Mouse (Mus musculus) liver, embryonic 12.5 days (tissue): ENCODE measurements around the gene Gng7. TPM values are rescaled to one million over a fixed set of nuclear protein-coding genes. Genes with fewer than 3 reads are reported as not detected.
A peak's percentile ranks its signal among the peaks of the same experiment; 100 is the strongest.
"Not testable (repeated sequence)": the region's sequence is repeated elsewhere in the genome, so short reads cannot be mapped to it uniquely, and the experiment has no call there.

Experiments used
- ATAC-seq: fragments of 200-750 bp; cut with Nextera tagmentation; 2 replicates; pipeline ENCODE4 v1.8.0; 2017; ENCODE audit warnings: moderate number of reproducible peaks, mild to moderate bottlenecking, moderate library complexity
- H3K27ac ChIP-seq: fragments of 300-500 bp; sonication (generic); 2 replicates; pipeline ENCODE4 v1.5.1; 2016; ENCODE audit warnings: mild to moderate bottlenecking
- H3K27me3 ChIP-seq: fragments of 300-500 bp; sonication (generic); replicated peaks from 2 replicates; pipeline ENCODE4 v1.6.1; 2016; ENCODE audit warnings: mild to moderate bottlenecking, moderate library complexity
- H3K36me3 ChIP-seq: fragments of 300-500 bp; sonication (generic); 2 replicates; pipeline ENCODE4 v1.6.1; 2016; ENCODE audit warnings: mild to moderate bottlenecking, moderate library complexity
- H3K4me1 ChIP-seq: fragments of 300-500 bp; sonication (generic); 2 replicates; pipeline ENCODE4 v1.6.1; 2016
- H3K4me2 ChIP-seq: fragments of 300-500 bp; sonication (generic); 2 replicates; pipeline ENCODE4 v1.6.1; 2016; ENCODE audit warnings: mild to moderate bottlenecking, moderate library complexity
- H3K4me3 ChIP-seq: fragments of 300-500 bp; sonication (generic); 2 replicates; pipeline ENCODE4 v1.5.1; 2016; ENCODE audit warnings: mild to moderate bottlenecking, moderate library complexity
- H3K9ac ChIP-seq: fragments of 300-500 bp; sonication (generic); 2 replicates; pipeline ENCODE4 v1.6.1; 2016; ENCODE audit warnings: mild to moderate bottlenecking, moderate library complexity
- H3K9me3 ChIP-seq: fragments of 300-500 bp; sonication (generic); replicated peaks from 2 replicates; pipeline ENCODE4 v1.6.1; 2016; ENCODE audit warnings: mild to moderate bottlenecking, moderate library complexity
- WGBS: fragments of 180-500 bp; shearing (Covaris S2); methylation state at CpG from one replicate; pipeline ENCODE4 v1.1.7; 2016; ENCODE audit not compliant: insufficient replicate concordance; 5-methylcytosine and 5-hydroxymethylcytosine counted together
- polyA plus RNA-seq: library from polyadenylated mRNA; unstranded; fragments of >200 nt; fragmentation: Nextera tagmentation; extraction: Ambion mirVana; gene quantifications from 2 replicates; pipeline ENCODE4 v1.2.1, GENCODE M21; 2016

Gng7 gene
- polyA plus RNA-seq, 1 experiment from 2014 or later, result 0.80 TPM

GRCm38 (mm10) chr10:80989854-80990253 lies 24.9 kb downstream of the Gng7 start:
- not testable (repeated sequence) for H3K36me3 ChIP-seq, H3K9me3 ChIP-seq, H3K4me3 ChIP-seq, H3K9ac ChIP-seq, H3K4me2 ChIP-seq, ATAC-seq, H3K27ac ChIP-seq
- peaks cover 76% of the 10 kb centered on the region for H3K27me3 ChIP-seq
- peaks cover 16% of the 10 kb centered on the region for H3K4me1 ChIP-seq
- WGBS, result 43% methylated on average over 4 of the region's 4 CpGs

- no peaks in the 10 kb centered on the region for H3K9me3 ChIP-seq
- H3K9ac ChIP-seq, result no peak overlapping the region
- H3K36me3 ChIP-seq, result no peaks in the 10 kb centered on the region
- peaks cover 13% of the 10 kb centered on the region for H3K4me1 ChIP-seq
- no peak for ATAC-seq
- no peak overlapping the region for H3K4me3 ChIP-seq
- no peak overlapping the region for H3K4me2 ChIP-seq
- peaks cover 76% of the 10 kb centered on the region for H3K27me3 ChIP-seq
- no peak overlapping the region for H3K27ac ChIP-seq
- 44% methylated on average over 6 of the region's 6 CpGs for WGBS
Measured at GRCm38 (mm10) chr10:80989446-80989845, 25.3 kb downstream of the Gng7 start.

DNA sequence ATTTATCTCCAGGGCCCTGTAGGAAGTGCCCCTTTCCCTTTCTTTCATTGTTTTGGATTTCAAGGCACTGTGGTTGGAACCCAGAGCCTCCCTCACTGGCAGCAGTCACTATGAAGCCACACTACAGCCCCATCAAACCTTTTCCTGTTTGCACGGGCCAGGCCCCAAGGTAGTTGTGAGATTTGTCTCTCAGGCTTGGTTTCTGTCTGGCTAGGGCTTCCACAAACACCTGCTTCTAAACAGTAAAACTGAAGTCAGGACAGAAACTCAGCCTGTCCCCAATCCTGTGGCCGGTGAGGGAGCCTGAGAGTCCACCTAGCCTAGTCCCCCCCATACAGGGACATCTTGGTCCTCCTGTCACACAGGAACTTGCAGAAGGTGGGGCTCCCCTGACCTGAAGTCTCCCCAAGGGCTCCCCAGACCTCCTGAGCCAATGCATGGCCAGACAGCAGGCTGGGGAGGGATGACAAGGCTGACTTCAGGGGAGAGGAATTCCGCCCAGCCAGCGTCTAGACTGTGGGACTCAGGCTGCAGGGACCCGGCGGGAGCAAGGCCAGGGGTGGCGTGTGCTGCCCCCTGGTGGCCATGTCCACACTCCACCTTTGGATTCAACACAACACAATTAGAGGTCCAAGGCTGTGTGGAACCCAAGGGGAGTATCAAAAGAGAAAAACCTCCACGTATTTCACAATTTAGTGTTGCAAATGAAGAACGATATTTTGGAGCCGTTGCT lies 26.9 kb downstream of the Gng7 start:
- H3K9me3 ChIP-seq, result no peaks in the 10 kb centered on the region
- H3K36me3 ChIP-seq, result no peaks in the 10 kb centered on the region
- peaks cover 78% of the 10 kb centered on the region for H3K27me3 ChIP-seq
- no peak overlapping the region for H3K9ac ChIP-seq
- ATAC-seq, result peak; percentile 47; the same call in 1 of the 2 replicates
- no peak overlapping the region for H3K4me3 ChIP-seq
- 11% methylated on average over 10 of the region's 10 CpGs for WGBS
- H3K4me1 ChIP-seq, result peaks cover 13% of the 10 kb centered on the region
- H3K4me2 ChIP-seq, result no peak overlapping the region
- no peak overlapping the region for H3K27ac ChIP-seq

- 55% methylated on average over 6 of the region's 6 CpGs for WGBS
- Histone ChIP-seq H3K4me1 (peaks cover 18% of the 10 kb centered on the region), H3K9me3 (no peaks in the 10 kb centered on the region), H3K27me3 (peaks cover 80% of the 10 kb centered on the region), H3K9ac (no peak overlapping the region), H3K4me2 (no peak overlapping the region), H3K4me3 (no peak overlapping the region), H3K27ac (no peak overlapping the region), H3K36me3 (no peaks in the 10 kb centered on the region)
- ATAC-seq, result no peak
Measured at GRCm38 (mm10) chr10:80986754-80987153, 28.0 kb downstream of the Gng7 start.

DNA sequence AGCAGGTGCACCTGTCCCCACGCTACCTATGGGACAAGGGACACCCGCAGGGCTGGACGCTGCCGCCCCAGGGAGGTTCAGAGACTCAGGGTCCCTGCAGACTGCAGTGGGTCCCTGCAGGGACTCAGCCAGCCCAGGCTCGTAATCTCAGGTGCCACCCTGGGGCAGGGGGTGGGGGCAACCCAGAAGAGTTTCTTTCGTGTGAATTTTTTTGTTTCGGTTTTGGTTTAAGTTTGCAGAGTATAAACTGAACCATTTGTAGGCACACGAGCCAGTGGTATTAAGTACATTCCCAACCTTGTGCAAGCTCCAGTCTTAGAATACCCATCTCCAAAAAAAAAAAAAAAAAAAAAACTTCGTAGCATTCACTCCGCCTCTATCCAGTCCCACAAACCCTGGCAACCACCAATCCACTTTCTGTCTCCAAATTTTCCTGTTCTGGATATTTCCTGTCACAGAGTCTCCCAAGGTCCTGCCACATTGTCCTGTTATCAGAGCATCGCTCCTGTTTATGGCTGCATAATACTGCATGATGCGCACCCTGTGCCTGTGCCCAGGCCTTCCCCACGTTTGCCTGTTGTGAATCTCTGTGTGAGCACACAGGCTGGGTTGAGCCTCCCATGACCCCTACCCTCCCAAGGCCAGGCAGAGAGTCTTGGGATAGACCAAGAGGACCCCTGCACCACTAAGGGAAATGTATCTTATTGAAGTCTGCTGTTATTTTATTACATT lies 28.6 kb downstream of the Gng7 start:
- Histone ChIP-seq H3K4me1 (peaks cover 18% of the 10 kb centered on the region), H3K27me3 (peaks cover 80% of the 10 kb centered on the region), H3K36me3 (no peaks in the 10 kb centered on the region), H3K4me2 (peak overlapping the region; percentile 63), H3K27ac (no peak overlapping the region), H3K4me3 (peak overlapping the region; percentile 35), H3K9me3 (no peaks in the 10 kb centered on the region), H3K9ac (0 out of 2 replicates have a peak overlapping the region, but pooled peaks have one; percentile 6)
- 30% methylated on average over 13 of the region's 13 CpGs for WGBS
- ATAC-seq, result no peak

GRCm38 (mm10) chr10:80985241-80985969 lies 29.3 kb downstream of the Gng7 start:
- ATAC-seq, result no peak
- H3K4me2 ChIP-seq, result peak overlapping the region; percentile 63
- peak overlapping the region; percentile 35 for H3K4me3 ChIP-seq
- no peaks in the 10 kb centered on the region for H3K9me3 ChIP-seq
- WGBS, result 13% methylated on average over 37 of the region's 37 CpGs
- 0 out of 2 replicates have a peak overlapping the region, but pooled peaks have one; percentile 6 for H3K9ac ChIP-seq
- H3K27me3 ChIP-seq, result peaks cover 76% of the 10 kb centered on the region
- no peaks in the 10 kb centered on the region for H3K36me3 ChIP-seq
- H3K27ac ChIP-seq, result no peak overlapping the region
- H3K4me1 ChIP-seq, result peaks cover 18% of the 10 kb centered on the region

- Histone ChIP-seq H3K4me3 (no peak overlapping the region), H3K4me1 (peaks cover 18% of the 10 kb centered on the region), H3K27me3 (peaks cover 69% of the 10 kb centered on the region), H3K9me3 (no peaks in the 10 kb centered on the region), H3K27ac (no peak overlapping the region), H3K4me2 (no peak overlapping the region), H3K9ac (no peak overlapping the region), H3K36me3 (no peaks in the 10 kb centered on the region)
- 78% methylated on average over 12 of the region's 12 CpGs for WGBS
- no peak for ATAC-seq
Measured at GRCm38 (mm10) chr10:80984223-80984622, 30.5 kb downstream of the Gng7 start.

- Histone ChIP-seq H3K4me2 (no peak overlapping the region), H3K9me3 (no peaks in the 10 kb centered on the region), H3K9ac (no peak overlapping the region), H3K36me3 (no peaks in the 10 kb centered on the region), H3K27me3 (peaks cover 53% of the 10 kb centered on the region), H3K4me1 (peaks cover 14% of the 10 kb centered on the region), H3K27ac (no peak overlapping the region), H3K4me3 (no peak overlapping the region)
- ATAC-seq, result no peak
- 49% methylated on average over 4 of the region's 4 CpGs for WGBS
Measured at GRCm38 (mm10) chr10:80982381-80982780, 32.4 kb downstream of the Gng7 start.

GRCm38 (mm10) chr10:80981564-80982112 lies 33.1 kb downstream of the Gng7 start:
- no peak for ATAC-seq
- peaks cover 14% of the 10 kb centered on the region for H3K4me1 ChIP-seq
- H3K9ac ChIP-seq, result no peak overlapping the region
- no peak overlapping the region for H3K4me3 ChIP-seq
- H3K36me3 ChIP-seq, result no peaks in the 10 kb centered on the region
- no peak overlapping the region for H3K27ac ChIP-seq
- 48% methylated on average over 7 of the region's 7 CpGs for WGBS
- no peaks in the 10 kb centered on the region for H3K9me3 ChIP-seq
- no peak overlapping the region for H3K4me2 ChIP-seq
- H3K27me3 ChIP-seq, result peaks cover 45% of the 10 kb centered on the region

GRCm38 (mm10) chr10:80975478-80975877 lies 39.3 kb downstream of the Gng7 start:
- Histone ChIP-seq H3K9ac (no peak overlapping the region), H3K4me1 (0 out of 2 replicates have a peak, but pooled peaks cover 7% of the 10 kb centered on the region), H3K4me2 (no peak overlapping the region), H3K36me3 (no peaks in the 10 kb centered on the region), H3K9me3 (no peaks in the 10 kb centered on the region), H3K27me3 (peaks cover 15% of the 10 kb centered on the region; the same call in 1 of the 2 replicates), H3K4me3 (no peak overlapping the region), H3K27ac (no peak overlapping the region)
- ATAC-seq, result no peak
- 77% methylated on average over 11 of the region's 11 CpGs for WGBS

DNA sequence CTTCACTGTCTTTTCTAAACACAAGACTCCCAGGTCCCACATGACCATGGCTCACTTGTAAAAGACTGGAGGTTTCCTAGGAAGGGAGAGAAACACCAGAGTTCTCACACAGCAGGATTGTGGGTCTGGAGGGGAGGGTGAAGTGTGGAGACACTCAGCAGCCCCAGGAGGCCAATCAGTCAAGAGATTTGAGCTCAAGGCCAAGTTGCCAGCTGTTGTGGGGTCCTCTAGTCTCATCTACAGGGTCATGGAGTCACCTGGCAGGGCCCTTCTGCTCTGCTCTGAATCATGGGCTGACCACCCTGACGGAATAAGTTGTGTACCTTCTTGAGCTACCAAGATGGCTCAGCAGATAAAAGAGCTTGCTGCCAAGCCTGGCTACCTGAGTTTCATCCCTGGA lies 41.0 kb downstream of the Gng7 start:
- H3K9me3 ChIP-seq, result no peaks in the 10 kb centered on the region
- 0 out of 2 replicates have a peak, but pooled peaks cover 7% of the 10 kb centered on the region for H3K4me1 ChIP-seq
- ATAC-seq, result no peak
- H3K27me3 ChIP-seq, result peaks cover 15% of the 10 kb centered on the region; the same call in 1 of the 2 replicates
- H3K9ac ChIP-seq, result no peak overlapping the region
- H3K27ac ChIP-seq, result no peak overlapping the region
- H3K4me2 ChIP-seq, result no peak overlapping the region
- 61% methylated on average over 1 of the region's 1 CpGs for WGBS
- H3K4me3 ChIP-seq, result no peak overlapping the region
- H3K36me3 ChIP-seq, result no peaks in the 10 kb centered on the region
